Mouse (Mus musculus) T-helper 17 cell (primary cell): ENCODE measurements at regions not wholly inside any gene's neighbourhood (a gene's known extent, or its start where the extent isn't known, plus 50 kb on each side); places are given as distances from the start of the nearest gene placed in this dataset.

Source experiments
- in situ Hi-C, 2 experiments: fragments of 300-600 bp; cut with MboI, MseI; formaldehyde crosslinking; loops; 1 replicate in 1 of 2; 2 replicates in 1 of 2; pipeline ENCODE4 v1.15.1; 2025; ENCODE audit warnings: high pct_unique_total_duplicates in 2 of 2

DNA sequence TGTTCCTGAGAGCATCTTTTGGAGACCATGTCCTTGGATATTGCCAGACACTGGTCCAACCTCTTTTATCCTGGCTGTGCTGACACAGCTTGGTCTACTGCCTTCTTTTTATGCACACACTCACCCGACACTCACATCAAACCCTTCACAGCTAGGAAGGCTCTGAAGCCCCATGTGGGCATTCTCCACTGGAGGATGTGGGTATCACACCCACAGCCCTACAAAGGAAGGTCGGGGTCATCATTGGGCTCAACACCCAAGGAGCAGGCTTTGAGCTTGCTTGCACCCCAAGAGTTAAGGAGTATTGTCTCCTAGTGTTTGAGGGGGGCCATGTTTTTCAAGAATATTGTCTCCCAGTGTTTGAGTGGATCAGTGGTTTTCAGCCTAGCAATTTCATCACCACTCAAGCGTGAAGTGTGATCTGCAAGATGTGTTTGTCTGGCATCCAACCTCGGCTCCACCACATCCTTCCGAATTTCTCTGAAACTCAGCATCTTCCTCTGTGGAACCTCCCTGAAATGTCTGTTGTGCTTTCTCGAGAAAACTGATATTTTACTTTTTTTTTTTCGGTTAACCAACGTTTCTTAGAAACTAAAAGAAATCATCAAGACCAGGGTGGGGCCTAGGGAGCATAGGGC is 297.2 kb upstream of the Zmiz1 start:
- in situ Hi-C loops: no loop called here

DNA sequence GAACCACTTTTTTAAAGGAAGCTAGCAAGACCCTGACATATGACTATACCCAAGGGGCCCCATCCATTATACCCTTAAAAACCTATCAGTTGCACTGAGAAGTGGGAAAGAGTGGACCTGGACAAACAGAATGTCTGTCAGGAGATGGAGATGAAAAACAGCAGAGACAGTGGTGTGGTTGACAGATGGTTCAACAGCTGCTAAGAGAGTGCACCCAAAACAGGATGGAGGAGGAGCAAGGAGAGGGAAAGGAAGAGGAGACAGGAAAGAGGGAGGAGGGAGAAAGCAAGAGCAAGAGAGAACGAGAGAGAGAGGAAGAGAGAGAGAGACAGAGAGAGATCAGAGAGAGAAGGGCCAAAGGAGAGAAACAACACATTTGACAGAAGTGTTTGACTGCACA is 292.8 kb upstream of the Zmiz1 start:
- in situ Hi-C loops: loop anchor here in 1 of 2 experiments (5.0 kb wide), 1 partner anchor 89 kb away; no protein-coding TSS in a partner anchor

GRCm38 (mm10) chr14:25167604-25168003 is 291.4 kb upstream of the Zmiz1 start:
- in situ Hi-C loops: loop anchor here in 1 of 2 experiments (5.0 kb wide), 1 partner anchor 90 kb away; no protein-coding TSS in a partner anchor

- in situ Hi-C loops: loop anchor here in 1 of 2 experiments (5.0 kb wide), 1 partner anchor 91 kb away; no protein-coding TSS in a partner anchor
Observed at GRCm38 (mm10) chr14:25168310-25168709, 290.7 kb upstream of the Zmiz1 start.

DNA sequence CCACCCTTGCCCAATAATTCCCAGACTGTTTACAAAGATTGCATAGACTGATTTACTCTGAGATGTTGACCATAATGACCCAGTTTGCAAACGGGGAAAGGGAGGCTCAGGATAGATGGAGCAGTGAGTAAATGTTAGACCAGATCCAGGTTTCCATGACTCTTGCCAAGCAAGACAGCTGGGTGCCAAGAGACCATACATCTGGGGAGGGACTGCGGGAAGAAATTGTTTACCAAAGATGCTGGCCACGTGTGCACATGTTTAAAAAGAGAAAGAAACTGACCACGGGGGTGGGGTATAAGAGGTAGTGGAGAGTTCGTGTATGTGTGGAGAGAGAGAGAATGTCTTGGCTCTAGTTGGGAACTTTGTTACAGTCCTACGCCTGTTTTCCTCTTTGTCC is 285.7 kb upstream of the Zmiz1 start:
- in situ Hi-C loops: no loop called here

DNA sequence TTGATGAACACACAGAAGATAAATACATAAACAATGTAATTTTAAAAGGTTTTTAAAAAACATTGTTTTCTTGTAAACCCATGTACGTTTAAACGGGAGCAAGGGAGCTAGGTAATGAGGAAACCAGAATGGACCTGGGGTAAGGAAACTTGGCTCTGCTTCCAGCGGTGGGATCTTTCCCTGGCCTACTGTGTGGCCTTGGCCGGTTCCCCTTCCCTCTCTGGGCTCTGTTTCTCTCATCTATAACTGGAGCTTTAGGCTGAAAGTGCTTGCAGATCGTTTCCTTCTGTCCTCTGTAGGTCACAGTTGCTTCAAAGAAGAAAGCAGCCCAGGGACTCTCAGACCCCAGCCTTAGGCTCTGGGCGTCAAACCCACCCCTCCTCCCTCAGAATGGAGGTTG is 285.1 kb upstream of the Zmiz1 start:
- in situ Hi-C loops: no loop called here

DNA sequence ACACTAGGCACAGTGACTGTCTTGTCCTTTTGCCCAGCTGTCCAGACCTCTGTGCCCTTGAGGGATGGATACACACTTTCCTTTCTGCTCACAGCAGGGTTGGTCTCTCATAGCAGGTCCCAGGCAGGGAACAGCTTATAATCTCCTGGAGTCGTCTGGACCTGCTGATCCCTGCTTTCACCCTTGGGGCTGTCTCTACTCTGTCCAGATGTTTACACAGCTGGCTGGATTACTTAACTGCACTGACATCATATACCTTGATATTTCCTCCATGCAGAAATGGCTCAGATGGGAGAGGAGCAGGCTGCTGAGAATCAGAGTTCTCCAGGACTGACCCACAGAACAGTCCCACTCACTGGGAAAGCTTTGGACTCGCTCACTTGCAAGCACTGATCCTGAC is 284.6 kb upstream of the Zmiz1 start:
- in situ Hi-C loops: no loop called here

DNA sequence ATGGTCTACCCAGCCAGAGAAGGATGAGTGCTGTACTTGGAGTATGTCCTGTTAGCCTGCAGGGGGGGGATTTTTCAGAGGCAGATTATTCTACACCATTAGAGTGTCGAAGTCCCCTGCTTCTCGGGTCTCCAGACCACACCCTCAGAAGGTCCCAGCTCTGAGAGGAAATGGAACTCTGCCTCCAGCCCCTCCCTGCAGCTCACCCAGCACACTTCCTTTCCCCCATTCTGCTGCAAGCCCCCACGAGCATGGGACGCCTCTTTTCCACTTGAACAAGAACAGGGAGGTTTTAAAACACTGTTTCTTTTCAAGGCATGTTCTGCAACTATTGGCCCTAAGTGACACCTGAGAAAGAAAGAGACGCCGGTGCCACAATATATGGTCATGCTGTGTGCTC is 282.8 kb upstream of the Zmiz1 start:
- in situ Hi-C loops: no loop called here

DNA sequence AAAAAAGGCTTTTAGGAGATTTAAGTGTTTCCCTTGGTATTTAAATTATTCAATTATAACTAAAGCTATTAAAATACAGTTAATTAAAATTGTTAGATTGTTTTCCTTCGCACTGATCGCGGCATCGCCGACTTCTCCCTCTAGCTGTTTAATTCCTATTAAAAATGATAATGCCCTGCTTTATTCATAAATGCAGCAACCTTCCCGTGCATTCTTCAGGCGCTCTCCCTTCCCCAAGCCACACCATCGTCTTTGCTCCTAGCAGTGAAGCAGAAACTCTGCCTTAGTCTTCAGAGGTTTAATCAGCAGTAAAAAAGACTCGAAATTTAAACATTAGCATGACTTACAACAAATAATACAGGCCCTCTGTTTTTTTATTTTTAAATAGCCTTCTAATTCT is 278.9 kb upstream of the Zmiz1 start:
- in situ Hi-C loops: no loop called here

GRCm38 (mm10) chr14:25181406-25181805 is 277.6 kb upstream of the Zmiz1 start:
- in situ Hi-C loops: no loop called here

- in situ Hi-C loops: no loop called here
Observed at GRCm38 (mm10) chr14:25184042-25184441, 274.9 kb upstream of the Zmiz1 start.

- in situ Hi-C loops: loop anchor here in 1 of 2 experiments (5.0 kb wide), 1 partner anchor 272 kb away; the partner anchor contains the start of gene Zmiz1
Observed at GRCm38 (mm10) chr14:25184875-25185274, 274.1 kb upstream of the Zmiz1 start.

DNA sequence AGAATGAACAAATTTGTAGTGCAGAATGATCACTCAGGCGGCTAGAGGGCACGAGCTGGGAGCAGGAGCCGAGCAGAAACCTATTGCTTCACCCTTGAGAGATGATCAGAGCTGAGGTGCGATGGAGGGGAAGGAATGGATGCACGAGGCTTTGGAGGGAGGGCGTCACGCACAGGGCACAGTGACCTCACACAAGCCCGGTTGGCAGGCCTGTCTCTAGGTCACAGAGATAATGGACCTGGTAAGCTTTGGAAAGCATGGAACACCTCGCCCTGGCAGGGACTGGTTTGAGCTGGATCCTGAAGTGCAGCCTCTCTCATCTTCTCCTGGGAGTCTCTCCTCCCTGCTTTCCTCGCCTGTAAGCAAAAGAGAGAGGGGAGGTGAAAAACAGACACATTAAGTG is 273.4 kb upstream of the Zmiz1 start:
- in situ Hi-C loops: loop anchor here in 1 of 2 experiments (5.0 kb wide), 1 partner anchor 272 kb away; the partner anchor contains the start of gene Zmiz1

GRCm38 (mm10) chr14:25185959-25186771 is 272.8 kb upstream of the Zmiz1 start:
- in situ Hi-C loops: loop anchor here in 1 of 2 experiments (5.0 kb wide), 1 partner anchor 271 kb away; the partner anchor contains the start of gene Zmiz1

GRCm38 (mm10) chr14:25187715-25188114 is 271.3 kb upstream of the Zmiz1 start:
- in situ Hi-C loops: loop anchor here in 1 of 2 experiments (5.0 kb wide), 1 partner anchor 270 kb away; the partner anchor contains the start of gene Zmiz1

GRCm38 (mm10) chr14:25189256-25189655 is 269.7 kb upstream of the Zmiz1 start:
- in situ Hi-C loops: loop anchor here in 1 of 2 experiments (5.0 kb wide), 1 partner anchor 268 kb away; the partner anchor contains the start of gene Zmiz1

- in situ Hi-C loops: no loop called here
Observed at GRCm38 (mm10) chr14:25190680-25191270, 268.2 kb upstream of the Zmiz1 start.

DNA sequence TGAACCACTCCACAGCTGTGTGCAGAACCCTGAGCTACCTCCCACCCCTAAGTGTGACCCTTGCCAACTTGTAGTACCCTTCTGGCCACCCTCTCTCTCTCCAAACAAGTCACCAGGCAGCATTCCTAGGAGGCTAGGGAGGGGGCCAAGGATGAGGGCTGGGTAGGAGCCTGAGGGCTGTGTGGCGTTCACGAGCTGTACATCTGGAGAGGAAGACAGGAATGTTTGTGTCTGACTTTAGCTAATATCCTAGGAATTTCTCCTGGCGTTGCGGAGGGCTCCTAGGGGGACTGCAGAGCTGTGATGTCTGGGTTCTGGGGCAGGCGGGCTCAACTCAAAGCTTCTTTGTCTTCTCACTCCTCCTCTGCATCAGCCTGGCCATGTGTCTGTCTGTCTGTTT is 262.2 kb upstream of the Zmiz1 start:
- in situ Hi-C loops: no loop called here

DNA sequence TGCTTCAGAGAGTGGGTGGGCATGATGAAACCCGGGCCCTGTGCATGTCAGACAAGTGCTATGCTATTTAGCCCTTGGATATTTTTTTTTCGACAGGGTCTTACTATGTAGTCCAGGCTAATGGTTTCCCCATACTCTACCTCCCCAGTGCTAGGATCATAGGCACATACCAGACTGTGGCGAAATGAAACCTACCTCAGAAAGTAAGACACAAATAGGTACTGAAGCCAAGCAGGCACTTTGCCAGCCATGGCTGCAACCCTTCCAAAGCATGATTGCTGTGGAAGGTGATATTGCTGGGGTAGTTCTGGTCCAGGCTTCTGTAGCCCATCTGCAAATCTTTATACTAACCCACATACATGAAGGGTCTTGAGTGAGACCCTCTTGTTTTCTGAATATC is 259.1 kb upstream of the Zmiz1 start:
- in situ Hi-C loops: no loop called here

- in situ Hi-C loops: no loop called here
Observed at GRCm38 (mm10) chr14:25200656-25201179, 258.3 kb upstream of the Zmiz1 start.

- in situ Hi-C loops: no loop called here
Observed at GRCm38 (mm10) chr14:25202312-25202711, 256.7 kb upstream of the Zmiz1 start.

DNA sequence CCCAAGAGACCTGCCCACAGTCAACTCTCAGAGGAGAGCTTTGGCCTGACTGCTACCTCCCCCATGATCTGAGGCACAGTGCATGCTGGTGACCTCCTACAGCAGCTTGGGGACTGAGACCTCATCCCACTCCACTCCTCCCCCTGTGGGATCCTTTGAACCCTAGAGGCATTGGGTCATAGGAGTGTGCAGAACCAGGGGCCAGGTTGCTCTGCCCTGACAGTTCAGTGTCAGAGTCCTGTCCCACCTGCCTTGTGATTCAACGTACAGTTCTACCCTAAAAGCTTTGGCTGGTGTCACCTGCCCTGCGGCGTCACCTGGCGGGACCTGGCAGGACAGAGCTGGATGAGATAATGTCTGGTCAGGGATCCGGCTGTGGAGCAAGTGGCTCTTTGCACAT is 254.9 kb upstream of the Zmiz1 start:
- in situ Hi-C loops: no loop called here
